Mouse (Mus musculus) CH12.LX (cell line): ENCODE results near the gene Prrx2. TPM values are rescaled to one million over a fixed set of nuclear protein-coding genes. Genes with fewer than 3 reads are reported as not detected.

Source experiments
- DNase-seq: peaks from one replicate; pipeline ENCODE4 v3.0.0-alpha.2; 2013; ENCODE audit errors: extremely low read depth
- H3K27ac ChIP-seq: 2 replicates; pipeline ENCODE4 v1.5.1; 2012; ENCODE audit warnings: low read depth, mild to moderate bottlenecking, control low read depth, moderate library complexity; ENCODE audit not compliant: insufficient read depth
- H3K27me3 ChIP-seq: replicated peaks from 2 replicates; pipeline ENCODE3; 2012; ENCODE audit warnings: inconsistent platforms
- H3K36me3 ChIP-seq, 2 experiments: replicated peaks in 1 of 2; 2 replicates each; pipeline versions ENCODE3 to v1.6.1; 2012; ENCODE audit warnings: inconsistent platforms in 1 of 2, low read length in 1 of 2, mild to moderate bottlenecking in 1 of 2, mixed read lengths in 1 of 2, moderate library complexity in 1 of 2; ENCODE audit not compliant: control insufficient read depth in 1 of 2, insufficient read depth in 1 of 2
- H3K4me1 ChIP-seq, 2 experiments: 2 replicates each; pipeline ENCODE4 v1.6.1; 2012; ENCODE audit warnings: inconsistent platforms in 1 of 2, moderate library complexity in 1 of 2; ENCODE audit not compliant: insufficient read depth in 2 of 2, control insufficient read depth in 1 of 2
- H3K4me2 ChIP-seq: 2 replicates; pipeline ENCODE4 v1.6.1; 2012; ENCODE audit warnings: low read depth, mild to moderate bottlenecking, control low read depth; ENCODE audit not compliant: poor library complexity, insufficient read depth, severe bottlenecking
- H3K4me3 ChIP-seq, 3 experiments: fragments of 150-350 bp in 1 of 3; sonication (generic) in 1 of 3; replicated peaks in 1 of 3; 2 replicates each; pipeline versions ENCODE3 to v1.5.1; 2011 to 2012; ENCODE audit warnings: low read depth in 2 of 3, low read length in 2 of 3, mild to moderate bottlenecking in 2 of 3, moderate library complexity in 2 of 3, control low read depth in 1 of 3, improper control_type of control experiment in 1 of 3, inconsistent platforms in 1 of 3, mixed read lengths in 1 of 3; ENCODE audit not compliant: poor library complexity in 1 of 3
- H3K79me2 ChIP-seq: replicated peaks from 2 replicates; pipeline ENCODE4 v1.6.1; 2012; ENCODE audit warnings: mild to moderate bottlenecking, moderate library complexity; ENCODE audit not compliant: control insufficient read depth, poor library complexity, insufficient read depth, severe bottlenecking; ENCODE audit errors: extremely low read depth
- H3K9ac ChIP-seq: 2 replicates; pipeline ENCODE4 v1.6.1; 2012; ENCODE audit warnings: low read depth, mild to moderate bottlenecking, control low read depth, moderate library complexity; ENCODE audit not compliant: insufficient read depth
- H3K9me3 ChIP-seq: replicated peaks from 2 replicates; pipeline ENCODE3; 2012; ENCODE audit warnings: low read length, inconsistent platforms, mixed read lengths
- CTCF ChIP-seq, 2 experiments: IDR thresholded peaks in 1 of 2; conservative IDR thresholded peaks in 1 of 2; 2 replicates each; pipeline ENCODE4 v1.5.1; 2011 to 2012; ENCODE audit warnings: low read depth in 2 of 2, low read length in 2 of 2, improper control_type of control experiment in 1 of 2, inconsistent platforms in 1 of 2, mild to moderate bottlenecking in 1 of 2, moderate library complexity in 1 of 2
- ELF1 ChIP-seq: IDR thresholded peaks from 2 replicates; pipeline ENCODE4 v1.6.1; 2014; ENCODE audit warnings: low read depth, mild to moderate bottlenecking, inconsistent platforms, low read length, improper control_type of control experiment
- EP300 ChIP-seq: IDR thresholded peaks from 2 replicates; pipeline ENCODE4 v1.6.1; 2011; ENCODE audit warnings: low read length, improper control_type of control experiment
- ETS1 ChIP-seq: conservative IDR thresholded peaks from 2 replicates; pipeline ENCODE4 v1.6.1; 2012; ENCODE audit warnings: low read depth, mild to moderate bottlenecking, inconsistent platforms, low read length, improper control_type of control experiment, moderate library complexity
- HCFC1 ChIP-seq: IDR thresholded peaks from 2 replicates; pipeline ENCODE4 v1.6.1; 2012; ENCODE audit warnings: low read depth, mild to moderate bottlenecking, inconsistent platforms, low read length, improper control_type of control experiment
- IRF4 ChIP-seq: IDR thresholded peaks from 2 replicates; pipeline ENCODE4 v1.6.1; 2014; ENCODE audit warnings: low read depth, mild to moderate bottlenecking, inconsistent platforms, low read length, improper control_type of control experiment
- JUND ChIP-seq: conservative IDR thresholded peaks from 2 replicates; pipeline ENCODE4 v1.6.1; 2011; ENCODE audit warnings: low read depth, low read length, improper control_type of control experiment
- MAX ChIP-seq: IDR thresholded peaks from 2 replicates; pipeline ENCODE4 v1.6.1; 2011; ENCODE audit warnings: low read length, improper control_type of control experiment
- MEF2A ChIP-seq: IDR thresholded peaks from 2 replicates; pipeline ENCODE4 v1.6.1; 2014; ENCODE audit warnings: low read depth, mild to moderate bottlenecking, inconsistent platforms, low read length, improper control_type of control experiment, borderline replicate concordance
- MYC ChIP-seq: IDR thresholded peaks from 2 replicates; pipeline ENCODE4 v1.6.1; 2011; ENCODE audit warnings: low read depth, mild to moderate bottlenecking, improper control_type of control experiment, low read length
- NELFE ChIP-seq: IDR thresholded peaks from 2 replicates; pipeline ENCODE4 v1.6.1; 2011; ENCODE audit warnings: low read depth, low read length, improper control_type of control experiment
- NRF1 ChIP-seq: IDR thresholded peaks from 2 replicates; pipeline ENCODE4 v1.6.1; 2014; ENCODE audit warnings: low read depth, mild to moderate bottlenecking, inconsistent platforms, low read length, improper control_type of control experiment, moderate library complexity
- PAX5 ChIP-seq: IDR thresholded peaks from 2 replicates; pipeline ENCODE4 v1.6.1; 2012; ENCODE audit warnings: low read length, inconsistent platforms, mixed read lengths
- POLR2AphosphoS2 ChIP-seq: IDR thresholded peaks from 2 replicates; pipeline ENCODE4 v1.6.1; 2011; ENCODE audit warnings: low read depth, low read length, improper control_type of control experiment
- RAD21 ChIP-seq: IDR thresholded peaks from 2 replicates; pipeline ENCODE4 v1.6.1; 2011; ENCODE audit warnings: low read depth, mild to moderate bottlenecking, low read length, improper control_type of control experiment, moderate library complexity
- RCOR1 ChIP-seq: conservative IDR thresholded peaks from 2 replicates; pipeline ENCODE4 v1.6.1; 2012; ENCODE audit warnings: low read depth, mild to moderate bottlenecking, inconsistent platforms, low read length, improper control_type of control experiment
- SIN3A ChIP-seq: IDR thresholded peaks from 2 replicates; pipeline ENCODE4 v1.6.1; 2012; ENCODE audit warnings: low read length, improper control_type of control experiment, inconsistent platforms
- USF2 ChIP-seq: conservative IDR thresholded peaks from 2 replicates; pipeline ENCODE4 v1.6.1; 2011; ENCODE audit warnings: low read depth, low read length, improper control_type of control experiment
- ZC3H11A ChIP-seq: IDR thresholded peaks from 2 replicates; pipeline ENCODE4 v1.6.1; 2012; ENCODE audit warnings: low read depth, mild to moderate bottlenecking, inconsistent platforms, low read length, improper control_type of control experiment
- dilution Hi-C: fragments of 300-500 bp; cut with MboI; formaldehyde crosslinking; loops from 2 replicates; pipeline ENCODE4 v1.14.3; 2020; ENCODE audit warnings: low sequenced_read_pairs; ENCODE audit not compliant: extremely low pct_unique_long_range_greater_than_20kb, extremely low pct_ligation_motif_present
- in situ Hi-C: fragments of 300-500 bp; cut with MboI; formaldehyde crosslinking; loops from 3 replicates; pipeline ENCODE4 v1.14.3; 2019; ENCODE audit warnings: low sequenced_read_pairs, low pct_ligation_motif_present, low pct_unique_long_range_greater_than_20kb, mixed read lengths
- polyA plus RNA-seq: library from polyadenylated mRNA; unstranded; fragments of >175 nt; gene quantifications from 2 replicates; pipeline ENCODE4 v1.2.1, GENCODE M21; 2012; ENCODE audit warnings: low read depth; ENCODE audit not compliant: insufficient read length
- total RNA-seq, 2 experiments: library from RNA; depleted of rRNA; stranded (reverse); fragments of 300-350 nt in 1 of 2; fragments of >200 nt in 1 of 2; gene quantifications; 2 replicates each; pipeline ENCODE4 v1.2.3; 2012 to 2014

The Prrx2 gene
- total and polyA plus RNA-seq, 3 experiments = not detected

- Histone ChIP-seq H3K4me1 (peaks cover 12 to 15% of the 10 kb centered on the region in 2 experiments), H3K27me3 (peaks cover 60% of the 10 kb centered on the region), H3K36me3 (no peaks in the 10 kb centered on the region), H3K27ac (no peak overlapping the region), H3K9ac (no peak overlapping the region), H3K9me3 (no peaks in the 10 kb centered on the region), H3K79me2 (no peaks in the 10 kb centered on the region), H3K4me3 (no peak overlapping the region), H3K4me2 (no peak overlapping the region)
- TF ChIP-seq SIN3A = no peak
- no peak for TF ChIP-seq JUND
- TF ChIP-seq IRF4 = no peak
- TF ChIP-seq ELF1 = no peak
- TF ChIP-seq RAD21 = no peak
- no peak for TF ChIP-seq CTCF (conservative IDR thresholded peaks at IDR 0.05 in 1 of 2, IDR thresholded peaks at IDR 0.05 in 1 of 2; ENCODE audit: low read depth in 2 of 2, low read length in 2 of 2)
- no peak for TF ChIP-seq ETS1
- TF ChIP-seq NRF1 = no peak
- TF ChIP-seq NELFE = no peak
- TF ChIP-seq HCFC1 = no peak
- no peak for TF ChIP-seq USF2
- in situ Hi-C loops (no loop called here), dilution Hi-C loops (no loop called here)
- DNase-seq = no peak
Observed at GRCm38 (mm10) chr2:30901646-30902160, 66.9 kb downstream of the Prrx2 start.

DNA sequence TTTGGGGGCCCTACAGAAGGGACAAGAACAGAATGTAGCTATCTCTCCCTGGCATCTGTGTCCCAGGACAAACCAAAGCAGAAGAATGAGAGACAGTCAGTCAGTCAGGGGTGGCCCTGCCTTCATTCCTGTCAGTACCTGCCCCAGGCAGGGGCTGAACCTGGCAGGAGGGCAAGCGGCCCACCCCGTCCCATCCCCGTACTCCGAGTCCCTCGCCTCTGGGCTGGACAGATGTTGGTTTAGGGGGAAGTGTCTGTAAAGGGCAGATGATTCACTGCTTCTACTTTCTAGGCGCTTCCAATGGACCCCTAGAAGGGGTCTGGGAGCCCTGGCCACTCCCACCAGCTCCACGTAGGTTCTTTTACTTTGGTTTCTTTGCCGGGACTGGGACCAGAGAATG lies 67.5 kb downstream of the Prrx2 start:
- H3K4me3 ChIP-seq = no peak overlapping the region
- H3K9me3 ChIP-seq = no peaks in the 10 kb centered on the region
- no peaks in the 10 kb centered on the region for H3K79me2 ChIP-seq
- peaks cover 58% of the 10 kb centered on the region for H3K27me3 ChIP-seq
- H3K9ac ChIP-seq = no peak overlapping the region
- no peaks in the 10 kb centered on the region for H3K36me3 ChIP-seq
- no peak for DNase-seq
- H3K27ac ChIP-seq = no peak overlapping the region
- no peak overlapping the region for H3K4me2 ChIP-seq
- peaks cover 7 to 9% of the 10 kb centered on the region in 2 experiments for H3K4me1 ChIP-seq
- dilution Hi-C loops (no loop called here), in situ Hi-C loops (no loop called here)
- TF ChIP-seq CTCF (conservative IDR thresholded peaks at IDR 0.05 in 1 of 2, IDR thresholded peaks at IDR 0.05 in 1 of 2; ENCODE audit: low read depth in 2 of 2, low read length in 2 of 2) (no peak), ETS1 (no peak), ZC3H11A (no peak), POLR2AphosphoS2 (no peak), PAX5 (no peak), NELFE (no peak), MAX (no peak), USF2 (no peak), JUND (no peak), MEF2A (no peak), NRF1 (no peak), RCOR1 (no peak), EP300 (no peak), MYC (no peak)
